Mouse (Mus musculus): ENCODE data around the gene Lemd1. TPM values are rescaled to one million over a fixed set of nuclear protein-coding genes. Genes with fewer than 3 reads are reported as not detected.

Lemd1 gene
- polyA plus RNA-seq, 1 experiment from 2014 or later: 0.37 TPM

GRCm38 (mm10) chr1:132304618-132305214 is 113.5 kb downstream of the Lemd1 start:
- peaks cover 8% of the 10 kb centered on the region for H3K27me3 ChIP-seq (ENCODE audit: control insufficient read depth, insufficient read depth, low read length)
- H3K36me3 ChIP-seq (ENCODE audit: control insufficient read depth, insufficient read depth, low read length): no peaks in the 10 kb centered on the region
- no peaks in the 10 kb centered on the region for H3K9me3 ChIP-seq (ENCODE audit: control insufficient read depth, low read length)
- 20% methylated on average over 9 of the region's 9 CpGs for WGBS
- H3K27ac ChIP-seq (ENCODE audit: low read depth, low read length): no peak overlapping the region
- 0 out of 2 replicates have a peak, but pooled peaks cover 3% of the 10 kb centered on the region for H3K4me1 ChIP-seq (ENCODE audit: control insufficient read depth, insufficient read depth, low read length)
- no peak for ATAC-seq (ENCODE audit: low FRiP score, low TSS enrichment)
- H3K9ac ChIP-seq (ENCODE audit: low read depth, low read length): no peak overlapping the region
- H3K4me2 ChIP-seq (replicated peaks; ENCODE audit: low read depth, low read length): no peak overlapping the region
- H3K4me3 ChIP-seq (ENCODE audit: low read length): no peak overlapping the region

GRCm38 (mm10) chr1:132306160-132306559 is 114.9 kb downstream of the Lemd1 start:
- Histone ChIP-seq H3K9me3 (ENCODE audit: control insufficient read depth, low read length) (no peaks in the 10 kb centered on the region), H3K4me2 (replicated peaks; ENCODE audit: low read depth, low read length) (no peak overlapping the region), H3K27me3 (ENCODE audit: control insufficient read depth, insufficient read depth, low read length) (peaks cover 3% of the 10 kb centered on the region), H3K27ac (ENCODE audit: low read depth, low read length) (no peak overlapping the region), H3K9ac (ENCODE audit: low read depth, low read length) (no peak overlapping the region), H3K4me3 (ENCODE audit: low read length) (no peak overlapping the region), H3K36me3 (ENCODE audit: control insufficient read depth, insufficient read depth, low read length) (no peaks in the 10 kb centered on the region), H3K4me1 (ENCODE audit: control insufficient read depth, insufficient read depth, low read length) (0 out of 2 replicates have a peak, but pooled peaks cover 5% of the 10 kb centered on the region)
- ATAC-seq (ENCODE audit: low FRiP score, low TSS enrichment): no peak
- 34% methylated on average over 4 of the region's 4 CpGs for WGBS

GRCm38 (mm10) chr1:132306808-132307207 is 115.6 kb downstream of the Lemd1 start:
- Histone ChIP-seq H3K4me2 (replicated peaks; ENCODE audit: low read depth, low read length) (no peak overlapping the region), H3K36me3 (ENCODE audit: control insufficient read depth, insufficient read depth, low read length) (no peaks in the 10 kb centered on the region), H3K9me3 (ENCODE audit: control insufficient read depth, low read length) (no peaks in the 10 kb centered on the region), H3K4me1 (ENCODE audit: control insufficient read depth, insufficient read depth, low read length) (0 out of 2 replicates have a peak, but pooled peaks cover 7% of the 10 kb centered on the region), H3K9ac (ENCODE audit: low read depth, low read length) (no peak overlapping the region), H3K27me3 (ENCODE audit: control insufficient read depth, insufficient read depth, low read length) (peaks cover 1% of the 10 kb centered on the region; the same call in 1 of the 2 replicates), H3K4me3 (ENCODE audit: low read length) (no peak overlapping the region), H3K27ac (ENCODE audit: low read depth, low read length) (no peak overlapping the region)
- ATAC-seq (ENCODE audit: low FRiP score, low TSS enrichment): no peak; the same call in 1 of the 2 replicates
- WGBS: 22% methylated on average over 4 of the region's 4 CpGs

- Histone ChIP-seq H3K4me3 (ENCODE audit: low read length) (no peak overlapping the region), H3K9ac (ENCODE audit: low read depth, low read length) (no peak overlapping the region), H3K27me3 (ENCODE audit: control insufficient read depth, insufficient read depth, low read length) (no peaks in the 10 kb centered on the region), H3K4me1 (ENCODE audit: control insufficient read depth, insufficient read depth, low read length) (0 out of 2 replicates have a peak, but pooled peaks cover 11% of the 10 kb centered on the region), H3K9me3 (ENCODE audit: control insufficient read depth, low read length) (no peaks in the 10 kb centered on the region), H3K36me3 (ENCODE audit: control insufficient read depth, insufficient read depth, low read length) (no peaks in the 10 kb centered on the region), H3K4me2 (replicated peaks; ENCODE audit: low read depth, low read length) (no peak overlapping the region), H3K27ac (ENCODE audit: low read depth, low read length) (no peak overlapping the region)
- 88% methylated on average over 6 of the region's 6 CpGs for WGBS
- no peak for ATAC-seq (ENCODE audit: low FRiP score, low TSS enrichment)
Measured at GRCm38 (mm10) chr1:132307962-132308361, 116.7 kb downstream of the Lemd1 start.

- H3K27me3 ChIP-seq (ENCODE audit: control insufficient read depth, insufficient read depth, low read length): no peaks in the 10 kb centered on the region
- no peak overlapping the region for H3K4me2 ChIP-seq (replicated peaks; ENCODE audit: low read depth, low read length)
- H3K9me3 ChIP-seq (ENCODE audit: control insufficient read depth, low read length): no peaks in the 10 kb centered on the region
- no peak for ATAC-seq (ENCODE audit: low FRiP score, low TSS enrichment)
- no peaks in the 10 kb centered on the region for H3K36me3 ChIP-seq (ENCODE audit: control insufficient read depth, insufficient read depth, low read length)
- no peak overlapping the region for H3K27ac ChIP-seq (ENCODE audit: low read depth, low read length)
- no peak overlapping the region for H3K4me3 ChIP-seq (ENCODE audit: low read length)
- H3K4me1 ChIP-seq (ENCODE audit: control insufficient read depth, insufficient read depth, low read length): 0 out of 2 replicates have a peak, but pooled peaks cover 11% of the 10 kb centered on the region
- 88% methylated on average over 7 of the region's 7 CpGs for WGBS
- no peak overlapping the region for H3K9ac ChIP-seq (ENCODE audit: low read depth, low read length)
Measured at GRCm38 (mm10) chr1:132308674-132309073, 117.4 kb downstream of the Lemd1 start.

MicroRNAs within 50 kb of the gene (microRNA counts, 519-probe panel; counts per million panel counts)
- microRNA mmu-miR-135b: not detected

Small RNAs within 50 kb of the gene (microRNA-seq; reads per million reads assigned to microRNA genes)
- 166 reads per million, percentile 60 among the genes with 10 or more reads in this experiment for gene Mir135b

Other genes with a start within 250 kb of the Lemd1 start
- 5.1 and 7.3 TPM in 2 replicates for gene Slc45a3, start 228.5 kb upstream of the Lemd1 start, polyA plus RNA-seq (2014; fragmentation: Nextera tagmentation; extraction: Ambion mirVana)
- gene Elk4, start 183.8 kb upstream of the Lemd1 start, polyA plus RNA-seq (2014; fragmentation: Nextera tagmentation; extraction: Ambion mirVana): 35.4 and 37.3 TPM in 2 replicates
- gene Mfsd4a, start 123.4 kb upstream of the Lemd1 start, polyA plus RNA-seq (2014; fragmentation: Nextera tagmentation; extraction: Ambion mirVana): 5.4 and 19.7 TPM in 2 replicates
- 6.3 and 6.5 TPM in 2 replicates for gene Cdk18, start 51.7 kb upstream of the Lemd1 start, polyA plus RNA-seq (2014; fragmentation: Nextera tagmentation; extraction: Ambion mirVana)
- 0.05 and 0.09 TPM in 2 replicates for gene AC124108.1, start within 50 bp of the Lemd1 start, polyA plus RNA-seq (2014; fragmentation: Nextera tagmentation; extraction: Ambion mirVana)
- gene Gm10188, start 38.3 kb downstream of the Lemd1 start, polyA plus RNA-seq (2014; fragmentation: Nextera tagmentation; extraction: Ambion mirVana): not detected in 2 replicates
- gene Klhdc8a, start 107.2 kb downstream of the Lemd1 start, polyA plus RNA-seq (2014; fragmentation: Nextera tagmentation; extraction: Ambion mirVana): 1.3 and 1.4 TPM in 2 replicates
- 1.4 and 2.3 TPM in 2 replicates for gene Nuak2, start 124.7 kb downstream of the Lemd1 start, polyA plus RNA-seq (2014; fragmentation: Nextera tagmentation; extraction: Ambion mirVana)
- 5.5 and 6.2 TPM in 2 replicates for gene Tmcc2, start 199.8 kb downstream of the Lemd1 start, polyA plus RNA-seq (2014; fragmentation: Nextera tagmentation; extraction: Ambion mirVana)
- gene Dstyk, start 226.1 kb downstream of the Lemd1 start, polyA plus RNA-seq (2014; fragmentation: Nextera tagmentation; extraction: Ambion mirVana): 14.9 and 22.1 TPM in 2 replicates